Comparison of ENCODE assay signal across 7 mouse cellular contexts in the genomic region with DNA sequence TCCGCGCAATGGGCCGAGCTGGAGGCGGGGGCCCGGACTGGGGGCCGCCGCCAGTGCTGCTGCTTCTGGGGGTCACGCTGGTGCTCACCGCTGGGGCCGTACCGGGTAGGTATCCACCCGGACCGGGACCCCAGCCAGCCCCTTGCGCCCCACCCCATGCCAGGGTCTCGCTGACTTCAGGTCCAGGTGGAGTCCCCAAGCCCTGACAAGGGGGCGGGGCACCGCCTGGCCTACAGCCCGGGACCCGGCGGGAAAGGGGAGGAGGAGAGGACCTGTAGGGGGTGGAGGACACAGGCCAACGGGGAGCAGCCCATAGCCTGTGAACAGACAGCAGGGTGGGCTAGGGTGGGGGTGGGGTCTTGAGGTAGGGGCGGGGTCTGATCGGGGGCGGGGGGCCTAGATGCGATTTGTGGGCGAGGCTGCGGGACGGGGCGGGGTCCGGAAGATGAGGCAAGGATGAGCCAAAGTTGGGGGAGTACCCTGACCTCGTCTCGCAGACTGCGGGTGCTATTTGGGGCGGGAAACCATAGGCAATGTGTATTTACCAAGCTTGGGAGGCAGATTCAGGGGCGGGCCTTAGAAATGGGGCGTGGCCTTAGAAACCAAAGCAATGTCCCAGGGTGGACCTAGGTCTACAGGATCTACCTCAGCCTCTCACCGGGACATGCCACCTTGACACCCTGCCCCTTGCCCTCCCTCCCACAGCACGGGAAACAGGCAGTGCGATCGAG. TPM values are rescaled to one million over a fixed set of nuclear protein-coding genes. Genes with fewer than 3 reads are reported as not detected.
A peak's percentile ranks its signal among the peaks of the same experiment; 100 is the strongest.
DNase-seq lines count a peak whose midpoint lies in the region; ATAC-seq lines count a peak whose summit lies in the region.

No protein-coding gene starts in this region.

- peak overlapping the region; percentile 60 for H3K4me3 ChIP-seq in intestine, embryonic 15.5 days (replicated peaks)

- peak overlapping the region; percentile 99 for H3K4me2 ChIP-seq in intestine, embryonic 15.5 days (replicated peaks)

- WGBS in intestine, embryonic 15.5 days: 1% methylated on average over 40 of the region's 40 CpGs

- peaks cover 14% of the 10 kb centered on the region for H3K27me3 ChIP-seq in intestine, embryonic 15.5 days (replicated peaks)
- peaks cover 2% of the 10 kb centered on the region; the same call in 1 of the 2 replicates for H3K27me3 ChIP-seq in splenic B cell, adult 2 months (ENCODE audit: control insufficient read depth, insufficient read depth, low read length, poor library complexity, severe bottlenecking)

- peaks cover 20% of the 10 kb centered on the region for H3K4me1 ChIP-seq in intestine, embryonic 15.5 days (replicated peaks)

- peak; percentile 82 for ATAC-seq in intestine, embryonic 15.5 days

- no peak overlapping the region for H3K27ac ChIP-seq in intestine, embryonic 15.5 days

- DNase-seq in adrenal gland, adult 18-20 months (ENCODE audit: low spot score in 2 of 2): peak; percentile 47 to 68
- peak; percentile 85 for DNase-seq in cerebellum, adult 9-10 months
- DNase-seq in frontal cortex, postnatal 25 days (ENCODE audit: low spot score in 2 of 2): peak; percentile 43 to 54
- peak; percentile 58 to 74 for DNase-seq in left cerebral cortex, postnatal 25 days (ENCODE audit: low spot score in 2 of 2)
- peak; percentile 63 for DNase-seq in mesoderm, embryonic 11.5 days (ENCODE audit: low read depth, low spot score)
- DNase-seq in splenic B cell, adult 2 months (ENCODE audit: low read depth, low spot score): peak; percentile 36

- H3K9me3 ChIP-seq in intestine, embryonic 15.5 days: no peaks in the 10 kb centered on the region

- H3K9ac ChIP-seq in intestine, embryonic 15.5 days: peak overlapping the region; percentile 36

- intact Hi-C loops in left cerebral cortex, postnatal 25 days (cut with DNase I): loop anchor here (2.0 kb wide), 1 partner anchor 39 kb away; no protein-coding TSS in a partner anchor

- no peaks in the 10 kb centered on the region for H3K36me3 ChIP-seq in intestine, embryonic 15.5 days
- H3K36me3 ChIP-seq in splenic B cell, adult 2 months (ENCODE audit: control insufficient read depth, insufficient read depth, low read length, poor library complexity, severe bottlenecking): peaks cover 1% of the 10 kb centered on the region; the same call in 1 of the 2 replicates

RNA-seq across cellular contexts. Expression of a gene that starts 2.2 kb away (rescaled TPM):
- 10 to 100 TPM; 13.3 to 22.4 TPM for total RNA-seq in adrenal gland, adult 18-20 months (2021)
- polyA plus RNA-seq in intestine, embryonic 15.5 days (2015; fragmentation: Nextera tagmentation; extraction: Ambion mirVana): 3.9 and 4.6 TPM in 2 replicates
- total RNA-seq in left cerebral cortex, postnatal 25 days (2021): 100 to 1,000 TPM; 376 to 397 TPM

RNA-seq across cellular contexts. Expression of a gene that starts 59.2 kb away (rescaled TPM):
- 1 to 10 TPM; 6.1 to 7.7 TPM for total RNA-seq in adrenal gland, adult 18-20 months (2021)
- polyA plus RNA-seq in intestine, embryonic 15.5 days (2015; fragmentation: Nextera tagmentation; extraction: Ambion mirVana): 22.0 and 22.3 TPM in 2 replicates
- total RNA-seq in left cerebral cortex, postnatal 25 days (2021): 10 to 100 TPM; 12.7 to 13.3 TPM

Comparison
In these comparisons a context has a peak if more than half of its experiments do, and no peak if none do; other contexts are left out.
1. RNA of a gene that starts 2.2 kb away (total RNA-seq): 376 to 397 TPM in left cerebral cortex, postnatal 25 days; 13.3 to 22.4 TPM in adrenal gland, adult 18-20 months; every median in the first group is over 10 times any median in the second.
2. Peak in every context shown above with its lines, with median percentiles within 50 percentile points of each other: DNase-seq.